Mouse (Mus musculus) midbrain, postnatal 0 days (tissue): ENCODE results near the gene Slc16a10. TPM values are rescaled to one million over a fixed set of nuclear protein-coding genes. Genes with fewer than 3 reads are reported as not detected.

ENCODE experiments used
- ATAC-seq: fragments of 200-750 bp; cut with Nextera tagmentation; 2 replicates; pipeline ENCODE4 v1.8.0; 2017; ENCODE audit warnings: moderate number of reproducible peaks, mild to moderate bottlenecking, moderate TSS enrichment, moderate library complexity; ENCODE audit not compliant: low FRiP score
- DNase-seq: peaks from one replicate; pipeline ENCODE4 v3.0.0-alpha.2; 2015; ENCODE audit warnings: low spot score
- H3K27ac ChIP-seq: fragments of 300-500 bp; sonication (generic); 2 replicates; pipeline ENCODE4 v1.5.1; 2014; ENCODE audit warnings: low read depth, mild to moderate bottlenecking, low read length, mixed read lengths
- H3K27me3 ChIP-seq: fragments of 300-500 bp; sonication (generic); 2 replicates; pipeline ENCODE4 v1.6.1; 2014; ENCODE audit warnings: low read length, control low read depth, mixed read lengths; ENCODE audit not compliant: insufficient read depth
- H3K36me3 ChIP-seq: fragments of 300-500 bp; sonication (generic); 2 replicates; pipeline ENCODE4 v1.6.1; 2014; ENCODE audit warnings: low read length, control low read depth, mixed read lengths; ENCODE audit not compliant: insufficient read depth
- H3K4me1 ChIP-seq: fragments of 300-500 bp; sonication (generic); 2 replicates; pipeline ENCODE4 v1.6.1; 2014; ENCODE audit warnings: mild to moderate bottlenecking, control low read depth, antibody characterized with exemption, low read length, mixed read lengths; ENCODE audit not compliant: insufficient read depth
- H3K4me2 ChIP-seq: fragments of 300-500 bp; sonication (generic); 2 replicates; pipeline ENCODE4 v1.6.1; 2014; ENCODE audit warnings: low read depth, mild to moderate bottlenecking, low read length, mixed read lengths; ENCODE audit not compliant: poor library complexity, severe bottlenecking
- H3K4me3 ChIP-seq: fragments of 300-500 bp; sonication (generic); 2 replicates; pipeline ENCODE4 v1.5.1; 2014; ENCODE audit warnings: low read depth, mild to moderate bottlenecking, low read length, moderate library complexity
- H3K9ac ChIP-seq: fragments of 300-500 bp; sonication (generic); replicated peaks from 2 replicates; pipeline ENCODE4 v1.6.1; 2014; ENCODE audit warnings: mild to moderate bottlenecking, low read length, moderate library complexity, mixed read lengths; ENCODE audit not compliant: poor library complexity, severe bottlenecking
- H3K9me3 ChIP-seq: fragments of 300-500 bp; sonication (generic); 2 replicates; pipeline ENCODE4 v1.6.1; 2016; ENCODE audit warnings: low read length, control low read depth
- CTCF ChIP-seq: IDR thresholded peaks from 2 replicates; pipeline ENCODE4 v1.5.1; 2016; ENCODE audit warnings: antibody characterized with exemption, mild to moderate bottlenecking
- WGBS: fragments of 180-500 bp; shearing (Covaris S2); extraction: QIAGEN DNeasy Blood & Tissue Kit; methylation state at CpG from one replicate; pipeline ENCODE4 v1.1.7; 2014; 5-methylcytosine and 5-hydroxymethylcytosine counted together
- polyA plus RNA-seq: library from polyadenylated mRNA; unstranded; fragments of >200 nt; fragmentation: Nextera tagmentation; extraction: Ambion mirVana; gene quantifications from 2 replicates; pipeline ENCODE4 v1.2.1, GENCODE M21; 2015
- total RNA-seq: library from RNA; depleted of rRNA; stranded (reverse); fragments of >200 nt; gene quantifications from 2 replicates; pipeline ENCODE4 v1.2.3, GENCODE M21; 2014

Slc16a10 gene
- total and polyA plus RNA-seq, 2 experiments from 2014 or later: 2.2 TPM

DNA sequence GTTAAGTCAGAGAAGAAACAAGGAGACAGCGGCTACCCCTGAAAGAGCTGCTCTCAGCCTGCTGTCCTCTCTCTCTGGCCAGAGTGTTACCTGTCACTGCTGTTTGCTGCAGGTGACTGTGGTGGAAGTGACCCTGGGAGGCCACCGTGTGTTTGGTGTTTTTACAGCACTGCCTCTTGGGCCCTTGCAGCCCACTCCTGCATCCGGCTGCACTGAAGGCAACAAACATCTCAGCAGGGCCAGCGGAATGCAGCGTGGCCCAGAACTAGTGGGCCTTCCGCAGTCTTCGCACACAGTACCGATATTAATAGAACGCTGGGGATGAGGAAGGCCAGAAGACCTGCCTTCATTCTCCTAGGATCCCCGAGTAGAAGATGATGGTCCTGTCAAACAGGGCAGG is 27.5 kb upstream of the Slc16a10 start:
- H3K9me3 ChIP-seq: no peaks in the 10 kb centered on the region
- H3K27me3 ChIP-seq: no peaks in the 10 kb centered on the region
- DNase-seq (no peak), ATAC-seq (no peak)
- no peak overlapping the region for H3K27ac ChIP-seq
- WGBS: 90% methylated on average over 10 of the region's 10 CpGs
- H3K4me1 ChIP-seq: no peaks in the 10 kb centered on the region
- H3K9ac ChIP-seq: no peak overlapping the region
- H3K4me2 ChIP-seq: no peak overlapping the region
- H3K36me3 ChIP-seq: no peaks in the 10 kb centered on the region
- no peak overlapping the region for H3K4me3 ChIP-seq
- TF ChIP-seq CTCF: no peak

DNA sequence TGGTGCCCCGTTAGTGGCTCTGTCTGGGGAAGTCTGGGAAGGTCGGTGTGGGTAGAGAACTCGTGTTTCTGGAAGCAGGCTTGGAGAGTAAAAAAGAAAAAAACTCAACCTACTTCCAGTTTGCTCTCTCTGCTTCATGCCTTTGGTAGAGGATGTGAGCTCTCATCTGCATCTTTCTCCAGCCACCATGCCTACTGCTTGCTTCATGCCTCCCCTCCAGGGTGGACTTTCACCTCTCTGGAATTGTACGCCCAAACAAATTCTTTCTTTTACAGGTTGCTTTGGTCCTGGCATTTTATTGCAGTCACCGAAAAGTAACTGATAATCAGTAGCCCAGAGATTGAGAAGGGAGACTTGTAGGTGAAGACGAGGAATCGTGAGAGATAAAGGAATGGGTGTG is 27.0 kb upstream of the Slc16a10 start:
- Histone ChIP-seq H3K4me2 (no peak overlapping the region), H3K27ac (no peak overlapping the region), H3K4me1 (no peaks in the 10 kb centered on the region), H3K4me3 (no peak overlapping the region), H3K36me3 (no peaks in the 10 kb centered on the region), H3K27me3 (no peaks in the 10 kb centered on the region), H3K9ac (no peak overlapping the region), H3K9me3 (no peaks in the 10 kb centered on the region)
- TF ChIP-seq CTCF: no peak
- ATAC-seq (no peak), DNase-seq (no peak)
- 91% methylated on average over 7 of the region's 7 CpGs for WGBS

- ATAC-seq: no peak
- TF ChIP-seq CTCF: no peak
- no peak overlapping the region for H3K4me3 ChIP-seq
- H3K4me1 ChIP-seq: no peaks in the 10 kb centered on the region
- no peak overlapping the region for H3K9ac ChIP-seq
- DNase-seq: no peak
- no peak overlapping the region for H3K27ac ChIP-seq
- no peak overlapping the region for H3K4me2 ChIP-seq
- no peaks in the 10 kb centered on the region for H3K27me3 ChIP-seq
- 87% methylated on average over 27 of the region's 27 CpGs for WGBS
- no peaks in the 10 kb centered on the region for H3K36me3 ChIP-seq
- H3K9me3 ChIP-seq: no peaks in the 10 kb centered on the region
Measured at GRCm38 (mm10) chr10:40164421-40165386, 22.6 kb upstream of the Slc16a10 start.

- ATAC-seq (no peak), DNase-seq (no peak)
- no peaks in the 10 kb centered on the region for H3K4me1 ChIP-seq
- no peaks in the 10 kb centered on the region for H3K36me3 ChIP-seq
- TF ChIP-seq CTCF: no peak
- H3K27me3 ChIP-seq: no peaks in the 10 kb centered on the region
- H3K27ac ChIP-seq: no peak overlapping the region
- no peak overlapping the region for H3K4me3 ChIP-seq
- H3K9me3 ChIP-seq: no peaks in the 10 kb centered on the region
- no peak overlapping the region for H3K9ac ChIP-seq
- H3K4me2 ChIP-seq: no peak overlapping the region
- 90% methylated on average over 13 of the region's 13 CpGs for WGBS
Measured at GRCm38 (mm10) chr10:40163914-40164313, 21.9 kb upstream of the Slc16a10 start.

DNA sequence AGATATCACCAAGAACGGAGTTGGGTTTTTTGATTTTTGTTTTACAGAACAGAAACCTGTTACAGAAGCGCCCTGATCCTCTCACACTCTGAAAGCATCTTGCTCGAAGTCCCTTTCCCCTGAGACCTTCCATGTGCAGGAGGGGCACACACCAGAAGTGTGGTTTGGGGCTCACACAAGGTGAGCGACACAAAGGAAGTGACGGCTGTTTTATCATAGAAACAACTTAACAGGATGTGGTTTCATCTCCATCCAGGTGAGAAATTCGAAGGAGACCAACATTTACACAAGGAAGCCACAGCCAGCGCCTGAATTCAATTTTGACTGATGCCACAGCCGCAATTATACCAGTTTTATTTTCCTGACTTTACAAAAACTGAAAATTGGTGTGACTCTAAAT is 21.3 kb upstream of the Slc16a10 start:
- 90% methylated on average over 8 of the region's 8 CpGs for WGBS

GRCm38 (mm10) chr10:40161701-40162255 is 19.7 kb upstream of the Slc16a10 start:
- H3K4me1 ChIP-seq: no peaks in the 10 kb centered on the region
- H3K36me3 ChIP-seq: no peaks in the 10 kb centered on the region
- no peak overlapping the region for H3K4me3 ChIP-seq
- 94% methylated on average over 5 of the region's 5 CpGs for WGBS
- H3K9ac ChIP-seq: no peak overlapping the region
- no peaks in the 10 kb centered on the region for H3K9me3 ChIP-seq
- no peak overlapping the region for H3K4me2 ChIP-seq
- ATAC-seq: no peak
- no peak overlapping the region for H3K27ac ChIP-seq
- H3K27me3 ChIP-seq: no peaks in the 10 kb centered on the region
- no peak for DNase-seq
- TF ChIP-seq CTCF: no peak

More for the DNA sequence above, 21.3 kb upstream of the Slc16a10 start:
- H3K36me3 ChIP-seq: no peaks in the 10 kb centered on the region
- H3K27me3 ChIP-seq: no peaks in the 10 kb centered on the region
- no peaks in the 10 kb centered on the region for H3K9me3 ChIP-seq
- H3K4me2 ChIP-seq: no peak overlapping the region
- no peak for ATAC-seq
- no peak for TF ChIP-seq CTCF
- no peak overlapping the region for H3K9ac ChIP-seq
- no peaks in the 10 kb centered on the region for H3K4me1 ChIP-seq
- H3K27ac ChIP-seq: no peak overlapping the region
- H3K4me3 ChIP-seq: no peak overlapping the region
- DNase-seq: no peak
